Mouse (Mus musculus) brain, embryonic 14.5 days (tissue): ENCODE results near the gene Phgr1.

Experiments
- CTCF ChIP-seq: fragments of 200-500 bp; IDR thresholded peaks from 2 replicates; pipeline ENCODE4 v1.5.1; 2012; ENCODE audit warnings: inconsistent platforms, mild to moderate bottlenecking, moderate library complexity, borderline replicate concordance; ENCODE audit not compliant: insufficient read depth, insufficient read length; ENCODE audit errors: extremely low read depth
- POLR2A ChIP-seq: fragments of 200-500 bp; IDR thresholded peaks from 2 replicates; pipeline ENCODE4 v1.6.1; 2012; ENCODE audit warnings: mild to moderate bottlenecking, inconsistent platforms, borderline replicate concordance; ENCODE audit not compliant: poor library complexity, insufficient read depth, insufficient read length, severe bottlenecking; ENCODE audit errors: extremely low read depth

- TF ChIP-seq CTCF (no peak), POLR2A (no peak)
Measured at GRCm38 (mm10) chr2:118791591-118792258, 19.2 kb downstream of the Phgr1 start.
